Mouse (Mus musculus): ENCODE data around the gene Zfp473. TPM values are rescaled to one million over a fixed set of nuclear protein-coding genes. Genes with fewer than 3 reads are reported as not detected.

Gene Zfp473
- polyA plus RNA-seq, 1 experiment from 2014 or later = 1.1 TPM

DNA sequence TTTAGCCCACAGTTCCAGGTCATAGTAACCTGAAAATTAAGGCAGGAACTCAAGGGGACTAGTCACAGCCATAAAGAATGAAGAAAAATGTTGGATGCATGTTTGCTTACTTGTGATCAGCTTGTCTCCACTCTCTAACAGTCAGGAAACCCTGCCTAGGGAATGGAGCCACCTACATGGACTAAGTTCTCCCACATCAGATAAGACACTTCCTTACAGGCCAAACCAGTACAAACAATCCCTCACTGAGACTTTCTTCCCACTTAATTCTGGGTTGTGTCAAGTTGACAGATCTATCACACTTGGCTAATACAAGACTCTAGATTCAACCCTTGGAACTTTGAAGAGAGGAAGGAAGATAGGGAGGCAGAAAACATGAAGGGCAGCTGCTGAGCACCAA lies 9.5 kb upstream of the Zfp473 start:
- no peak for ATAC-seq

GRCm38 (mm10) chr7:44757164-44757563 lies 6.3 kb upstream of the Zfp473 start:
- Histone ChIP-seq H3K4me2 (ENCODE audit: low read length) (no peak overlapping the region), H3K27ac (ENCODE audit: low read depth, low read length) (no peak overlapping the region), H3K27me3 (replicated peaks; ENCODE audit: control insufficient read depth, insufficient read depth, low read length) (no peaks in the 10 kb centered on the region), H3K4me3 (ENCODE audit: low read length) (no peak overlapping the region), H3K9me3 (ENCODE audit: control insufficient read depth, low read length) (no peaks in the 10 kb centered on the region), H3K36me3 (ENCODE audit: control insufficient read depth, insufficient read depth, low read length) (peaks cover 17% of the 10 kb centered on the region), H3K9ac (ENCODE audit: low read depth, low read length) (no peak overlapping the region), H3K4me1 (ENCODE audit: control insufficient read depth, insufficient read depth, low read depth, low read length) (no peaks in the 10 kb centered on the region)
- ATAC-seq = no peak
- WGBS = 79% methylated on average over 2 of the region's 2 CpGs

More for the DNA sequence above, 9.5 kb upstream of the Zfp473 start:
- Histone ChIP-seq H3K36me3 (ENCODE audit: control insufficient read depth, insufficient read depth, low read length) (peaks cover 16% of the 10 kb centered on the region), H3K27me3 (replicated peaks; ENCODE audit: control insufficient read depth, insufficient read depth, low read length) (no peaks in the 10 kb centered on the region), H3K4me2 (ENCODE audit: low read length) (no peak overlapping the region), H3K27ac (ENCODE audit: low read depth, low read length) (no peak overlapping the region), H3K9me3 (ENCODE audit: control insufficient read depth, low read length) (no peaks in the 10 kb centered on the region), H3K4me1 (ENCODE audit: control insufficient read depth, insufficient read depth, low read depth, low read length) (no peaks in the 10 kb centered on the region), H3K9ac (ENCODE audit: low read depth, low read length) (no peak overlapping the region), H3K4me3 (ENCODE audit: low read length) (no peak overlapping the region)

GRCm38 (mm10) chr7:44748101-44749044 lies 2.5 kb downstream of the Zfp473 start, which contains the start of gene Vrk3:
Vrk3 (plus strand) TSS chr7:44748413.
- H3K27ac ChIP-seq (ENCODE audit: low read depth, low read length) = peak within 1 kb of the TSS; percentile 81
- H3K36me3 ChIP-seq (ENCODE audit: control insufficient read depth, insufficient read depth, low read length) = peaks cover 2% of the 10 kb centered on the region; the same call in 1 of the 2 replicates
- ATAC-seq = peak; percentile 96
- H3K4me1 ChIP-seq (ENCODE audit: control insufficient read depth, insufficient read depth, low read depth, low read length) = peaks cover 12% of the 10 kb centered on the region
- peak within 1 kb of the TSS; percentile 73 for H3K9ac ChIP-seq (ENCODE audit: low read depth, low read length)
- H3K4me2 ChIP-seq (ENCODE audit: low read length) = peak within 1 kb of the TSS; percentile 75
- WGBS = under 1% methylated on average over 39 of the region's 44 CpGs
- H3K9me3 ChIP-seq (ENCODE audit: control insufficient read depth, low read length) = no peaks in the 10 kb centered on the region
- H3K27me3 ChIP-seq (replicated peaks; ENCODE audit: control insufficient read depth, insufficient read depth, low read length) = no peaks in the 10 kb centered on the region
- peak within 1 kb of the TSS; percentile 80 for H3K4me3 ChIP-seq (ENCODE audit: low read length)

GRCm38 (mm10) chr7:44747115-44747514 lies 3.7 kb downstream of the Zfp473 start:
- Histone ChIP-seq H3K36me3 (ENCODE audit: control insufficient read depth, insufficient read depth, low read length) (0 out of 2 replicates have a peak, but pooled peaks cover under 1% of the 10 kb centered on the region), H3K4me1 (ENCODE audit: control insufficient read depth, insufficient read depth, low read depth, low read length) (peaks cover 12% of the 10 kb centered on the region), H3K27ac (ENCODE audit: low read depth, low read length) (no peak overlapping the region), H3K27me3 (replicated peaks; ENCODE audit: control insufficient read depth, insufficient read depth, low read length) (no peaks in the 10 kb centered on the region), H3K9ac (ENCODE audit: low read depth, low read length) (no peak overlapping the region), H3K9me3 (ENCODE audit: control insufficient read depth, low read length) (no peaks in the 10 kb centered on the region), H3K4me2 (ENCODE audit: low read length) (no peak overlapping the region), H3K4me3 (ENCODE audit: low read length) (no peak overlapping the region)
- ATAC-seq = no peak
- 70% methylated on average over 4 of the region's 4 CpGs for WGBS

- peak overlapping the region; percentile 89 for H3K4me2 ChIP-seq (ENCODE audit: low read length)
- peaks cover 12% of the 10 kb centered on the region for H3K4me1 ChIP-seq (ENCODE audit: control insufficient read depth, insufficient read depth, low read depth, low read length)
- peak; percentile 77 for ATAC-seq
- H3K9ac ChIP-seq (ENCODE audit: low read depth, low read length) = peak overlapping the region; percentile 74
- no peaks in the 10 kb centered on the region for H3K9me3 ChIP-seq (ENCODE audit: control insufficient read depth, low read length)
- no peaks in the 10 kb centered on the region for H3K36me3 ChIP-seq (ENCODE audit: control insufficient read depth, insufficient read depth, low read length)
- WGBS = 1% methylated on average over 18 of the region's 18 CpGs
- no peaks in the 10 kb centered on the region for H3K27me3 ChIP-seq (replicated peaks; ENCODE audit: control insufficient read depth, insufficient read depth, low read length)
- peak overlapping the region; percentile 48 for H3K4me3 ChIP-seq (ENCODE audit: low read length)
- peak overlapping the region; percentile 60 for H3K27ac ChIP-seq (ENCODE audit: low read depth, low read length)
These were observed 5.8 kb downstream of the Zfp473 start for GRCm38 (mm10) chr7:44745076-44745475.

GRCm38 (mm10) chr7:44744270-44744669 lies 6.6 kb downstream of the Zfp473 start:
- Histone ChIP-seq H3K36me3 (ENCODE audit: control insufficient read depth, insufficient read depth, low read length) (no peaks in the 10 kb centered on the region), H3K4me2 (ENCODE audit: low read length) (peak overlapping the region; percentile 89), H3K9ac (ENCODE audit: low read depth, low read length) (no peak overlapping the region; the same call in 1 of the 2 replicates), H3K9me3 (ENCODE audit: control insufficient read depth, low read length) (no peaks in the 10 kb centered on the region), H3K4me1 (ENCODE audit: control insufficient read depth, insufficient read depth, low read depth, low read length) (peaks cover 11% of the 10 kb centered on the region), H3K27ac (ENCODE audit: low read depth, low read length) (no peak overlapping the region), H3K4me3 (ENCODE audit: low read length) (peak overlapping the region; percentile 48), H3K27me3 (replicated peaks; ENCODE audit: control insufficient read depth, insufficient read depth, low read length) (no peaks in the 10 kb centered on the region)
- 36% methylated on average over 9 of the region's 9 CpGs for WGBS
- ATAC-seq = no peak

GRCm38 (mm10) chr7:44741361-44741760 lies 9.5 kb downstream of the Zfp473 start:
- Histone ChIP-seq H3K36me3 (ENCODE audit: control insufficient read depth, insufficient read depth, low read length) (no peaks in the 10 kb centered on the region), H3K4me3 (ENCODE audit: low read length) (no peak overlapping the region), H3K9ac (ENCODE audit: low read depth, low read length) (no peak overlapping the region), H3K27ac (ENCODE audit: low read depth, low read length) (no peak overlapping the region), H3K4me2 (ENCODE audit: low read length) (no peak overlapping the region), H3K4me1 (ENCODE audit: control insufficient read depth, insufficient read depth, low read depth, low read length) (no peaks in the 10 kb centered on the region), H3K27me3 (replicated peaks; ENCODE audit: control insufficient read depth, insufficient read depth, low read length) (no peaks in the 10 kb centered on the region), H3K9me3 (ENCODE audit: control insufficient read depth, low read length) (no peaks in the 10 kb centered on the region)
- WGBS = 85% methylated on average over 8 of the region's 8 CpGs
- ATAC-seq = no peak

DNA sequence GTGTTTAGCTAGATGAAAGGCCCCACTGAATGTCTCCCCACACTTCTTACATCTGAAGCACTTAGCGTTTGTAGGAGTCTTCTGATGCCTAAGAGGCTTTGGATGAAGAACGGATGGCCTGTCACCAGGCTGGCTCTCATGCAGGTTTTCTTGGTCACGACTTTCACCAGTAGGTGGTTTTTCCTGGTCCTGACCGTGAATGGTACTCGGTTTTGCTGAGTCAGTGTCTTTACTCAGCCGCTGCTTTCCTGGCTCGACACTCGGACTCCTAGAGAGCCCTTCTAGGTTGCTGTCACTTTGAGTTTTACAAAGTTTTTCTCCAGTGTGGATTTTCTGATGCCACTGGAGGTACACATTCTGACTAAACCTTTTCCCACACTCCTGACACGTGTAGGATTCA lies 17.1 kb downstream of the Zfp473 start:
- H3K36me3 ChIP-seq (ENCODE audit: control insufficient read depth, insufficient read depth, low read length) = peaks cover 11% of the 10 kb centered on the region
- H3K9me3 ChIP-seq (ENCODE audit: control insufficient read depth, low read length) = no peaks in the 10 kb centered on the region
- no peaks in the 10 kb centered on the region for H3K27me3 ChIP-seq (replicated peaks; ENCODE audit: control insufficient read depth, insufficient read depth, low read length)
- no peak overlapping the region for H3K4me3 ChIP-seq (ENCODE audit: low read length)
- WGBS = 87% methylated on average over 9 of the region's 9 CpGs
- no peak overlapping the region for H3K4me2 ChIP-seq (ENCODE audit: low read length)
- no peak for ATAC-seq
- H3K27ac ChIP-seq (ENCODE audit: low read depth, low read length) = no peak overlapping the region
- H3K4me1 ChIP-seq (ENCODE audit: control insufficient read depth, insufficient read depth, low read depth, low read length) = no peaks in the 10 kb centered on the region
- H3K9ac ChIP-seq (ENCODE audit: low read depth, low read length) = no peak overlapping the region

Data from hindbrain, embryonic 16.5 days (tissue).